In the genomic region with DNA sequence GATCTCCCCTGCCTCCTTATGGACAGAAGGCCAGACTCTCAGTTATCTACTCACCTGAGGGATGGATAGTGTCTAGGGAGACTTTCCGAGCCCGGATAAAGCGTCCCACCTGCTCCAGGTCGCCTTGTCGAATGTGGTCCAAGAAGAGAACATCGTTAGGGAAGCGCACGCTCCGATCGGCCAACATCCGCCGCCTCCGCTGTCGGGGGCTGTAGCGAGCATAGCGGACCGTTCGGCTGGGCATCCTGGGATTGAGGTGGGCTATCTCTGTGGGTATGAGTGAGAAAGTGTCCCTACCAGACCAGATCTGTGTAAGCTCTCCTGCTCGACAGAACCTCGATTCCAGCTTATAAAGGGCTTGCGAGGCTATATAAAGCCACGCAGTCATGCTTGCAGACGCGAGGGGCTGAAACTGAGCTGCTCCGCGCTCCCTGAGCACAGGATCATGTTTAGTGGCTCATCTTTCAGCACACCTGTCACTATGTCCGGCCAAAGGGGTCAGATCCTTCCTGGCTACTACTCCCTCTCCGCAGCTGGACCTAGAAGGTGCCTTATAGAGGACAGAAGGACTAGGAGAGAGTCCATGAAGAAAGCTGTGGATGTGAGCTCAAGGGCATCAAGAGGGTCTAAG, we compare ENCODE assay signal across 8 mouse cellular contexts. TPM values are rescaled to one million over a fixed set of nuclear protein-coding genes. Genes with fewer than 3 reads are reported as not detected.
DNase-seq lines count a peak whose midpoint lies in the region; ATAC-seq and TF ChIP-seq lines count a peak whose summit lies in the region.

A gene (minus strand): TSS at position 323 of the 631 bp plus-strand sequence.

- no peak for ATAC-seq in lung, postnatal 0 days
- no peak for ATAC-seq in forebrain, embryonic 12.5 days (ENCODE audit: low FRiP score)
- no peak for ATAC-seq in intestine, postnatal 0 days

- TF ChIP-seq EP300 in lung, postnatal 0 days (IDR thresholded peaks at IDR 0.05), result no peak

- H3K9me3 ChIP-seq in lung, postnatal 0 days (ENCODE audit: low read length), result no peaks in the 10 kb centered on the region
- H3K9me3 ChIP-seq in forebrain, embryonic 12.5 days, result no peaks in the 10 kb centered on the region
- no peaks in the 10 kb centered on the region for H3K9me3 ChIP-seq in intestine, postnatal 0 days (ENCODE audit: control insufficient read depth)

- no peaks in the 10 kb centered on the region for H3K36me3 ChIP-seq in lung, postnatal 0 days (ENCODE audit: insufficient read depth, low read length)
- no peaks in the 10 kb centered on the region for H3K36me3 ChIP-seq in forebrain, embryonic 12.5 days (replicated peaks)
- no peaks in the 10 kb centered on the region; the same call in 1 of the 2 replicates for H3K36me3 ChIP-seq in intestine, postnatal 0 days (ENCODE audit: control insufficient read depth, insufficient read depth)

- peak within 1 kb of the TSS; percentile 97; the same call in 1 of the 2 replicates for H3K27ac ChIP-seq in lung, postnatal 0 days (ENCODE audit: low read length)
- H3K27ac ChIP-seq in forebrain, embryonic 12.5 days, result peak within 1 kb of the TSS; percentile 63; the same call in 1 of the 2 replicates
- peak within 1 kb of the TSS; percentile 98 for H3K27ac ChIP-seq in intestine, postnatal 0 days (ENCODE audit: low read depth, low read length)
- H3K27ac ChIP-seq in olfactory bulb, adult 2 months (ENCODE audit: insufficient read depth, low read depth, low read length), result peak within 1 kb of the TSS; percentile 45; the same call in 1 of the 2 replicates

- no peak for TF ChIP-seq POLR2A in olfactory bulb, adult 2 months (IDR thresholded peaks at IDR 0.05; ENCODE audit: insufficient read depth, low read depth, low read length)

- intact Hi-C loops in left cerebral cortex, postnatal 10 days (cut with DNase I), result no loop called here

- H3K9ac ChIP-seq in lung, postnatal 0 days (replicated peaks; ENCODE audit: low read depth), result no peak within 1 kb of the TSS
- H3K9ac ChIP-seq in forebrain, embryonic 12.5 days, result peak within 1 kb of the TSS; percentile 99
- peak within 1 kb of the TSS; percentile 86; the same call in 1 of the 2 replicates for H3K9ac ChIP-seq in intestine, postnatal 0 days (ENCODE audit: low read depth, low read length)

- H3K4me1 ChIP-seq in lung, postnatal 0 days (ENCODE audit: insufficient read depth, low read depth, low read length), result peaks cover 15% of the 10 kb centered on the region
- peaks cover 27% of the 10 kb centered on the region for H3K4me1 ChIP-seq in forebrain, embryonic 12.5 days
- H3K4me1 ChIP-seq in intestine, postnatal 0 days (replicated peaks; ENCODE audit: control insufficient read depth, insufficient read depth, low read length), result peaks cover 16% of the 10 kb centered on the region; the same call in 1 of the 2 replicates
- peaks cover 22% of the 10 kb centered on the region for H3K4me1 ChIP-seq in olfactory bulb, adult 2 months (ENCODE audit: control insufficient read depth, insufficient read depth, low read length)

- WGBS in lung, postnatal 0 days, result 91% methylated on average over 28 of the region's 28 CpGs
- 96% methylated on average over 28 of the region's 28 CpGs for WGBS in forebrain, embryonic 12.5 days
- 94% methylated on average over 28 of the region's 28 CpGs for WGBS in intestine, postnatal 0 days
- WGBS in olfactory bulb, adult 2 months, result 96% methylated on average over 28 of the region's 28 CpGs

- H3K4me3 ChIP-seq in lung, postnatal 0 days (ENCODE audit: low read depth, low read length), result peak within 1 kb of the TSS; percentile 76
- peak within 1 kb of the TSS; percentile 98 for H3K4me3 ChIP-seq in forebrain, embryonic 12.5 days (replicated peaks)
- H3K4me3 ChIP-seq in intestine, postnatal 0 days (ENCODE audit: low read depth, low read length), result peak within 1 kb of the TSS; percentile 75
- H3K4me3 ChIP-seq in olfactory bulb, adult 2 months (ENCODE audit: insufficient read depth, low read depth, low read length), result peak within 1 kb of the TSS; percentile 86

- no peak for TF ChIP-seq CTCF in lung, postnatal 0 days (IDR thresholded peaks at IDR 0.05)
- no peak for TF ChIP-seq CTCF in intestine, postnatal 0 days (IDR thresholded peaks at IDR 0.05; ENCODE audit: low read depth)
- TF ChIP-seq CTCF in olfactory bulb, adult 2 months (IDR thresholded peaks at IDR 0.05; ENCODE audit: insufficient read depth, low read depth, low read length), result no peak

- peak within 1 kb of the TSS; percentile 66 for H3K4me2 ChIP-seq in lung, postnatal 0 days (replicated peaks; ENCODE audit: low read depth, low read length)
- H3K4me2 ChIP-seq in forebrain, embryonic 12.5 days, result peak within 1 kb of the TSS; percentile 76
- H3K4me2 ChIP-seq in intestine, postnatal 0 days (replicated peaks; ENCODE audit: low read depth), result peak within 1 kb of the TSS; percentile 73

- H3K27me3 ChIP-seq in lung, postnatal 0 days (replicated peaks; ENCODE audit: insufficient read depth, low read length), result no peaks in the 10 kb centered on the region
- H3K27me3 ChIP-seq in forebrain, embryonic 12.5 days, result no peaks in the 10 kb centered on the region
- no peaks in the 10 kb centered on the region for H3K27me3 ChIP-seq in intestine, postnatal 0 days (replicated peaks; ENCODE audit: control insufficient read depth, insufficient read depth, low read length)

- no peak for DNase-seq in lung, postnatal 0 days (ENCODE audit: low spot score)
- DNase-seq in lung, postnatal 25 days (ENCODE audit: low spot score), result no peak
- no peak for DNase-seq in cerebellum, adult 11 months
- no peak for DNase-seq in left cerebral cortex, postnatal 10 days (ENCODE audit: extremely low spot score in 1 of 2, low spot score in 2 of 2)
- DNase-seq in cerebellum, postnatal 25 days, result no peak

RNA-seq across cellular contexts. Expression of the gene that starts here (rescaled TPM):
- not detected in 2 replicates for polyA plus RNA-seq in lung, postnatal 0 days (2015; fragmentation: Nextera tagmentation; extraction: Ambion mirVana)
- polyA plus RNA-seq in forebrain, embryonic 12.5 days (2016; fragmentation: Nextera tagmentation; extraction: Ambion mirVana), result not detected in 2 replicates
- polyA plus RNA-seq in intestine, postnatal 0 days (2015; fragmentation: Nextera tagmentation; extraction: Ambion mirVana), result 1.4 and 1.6 TPM in 2 replicates
- polyA plus RNA-seq in olfactory bulb, adult 2 months (2012; ENCODE audit: insufficient read depth, insufficient read length, low replicate concordance, missing spikeins), result not detected in 2 replicates
- total RNA-seq in left cerebral cortex, postnatal 10 days (2021), result not detected

Comparison
In these comparisons a context has a peak if more than half of its experiments do, and no peak if none do; other contexts are left out.
1. H3K27ac ChIP-seq: peak in every context shown above with its lines; median percentile 98 in intestine, postnatal 0 days; 97 in lung, postnatal 0 days; 63 in forebrain, embryonic 12.5 days; 45 in olfactory bulb, adult 2 months.